Mouse (Mus musculus): ENCODE measurements around the gene Hebp2. TPM values are rescaled to one million over a fixed set of nuclear protein-coding genes. Genes with fewer than 3 reads are reported as not detected.

Gene Hebp2
- polyA plus RNA-seq, 1 experiment: 0.66 TPM

DNA sequence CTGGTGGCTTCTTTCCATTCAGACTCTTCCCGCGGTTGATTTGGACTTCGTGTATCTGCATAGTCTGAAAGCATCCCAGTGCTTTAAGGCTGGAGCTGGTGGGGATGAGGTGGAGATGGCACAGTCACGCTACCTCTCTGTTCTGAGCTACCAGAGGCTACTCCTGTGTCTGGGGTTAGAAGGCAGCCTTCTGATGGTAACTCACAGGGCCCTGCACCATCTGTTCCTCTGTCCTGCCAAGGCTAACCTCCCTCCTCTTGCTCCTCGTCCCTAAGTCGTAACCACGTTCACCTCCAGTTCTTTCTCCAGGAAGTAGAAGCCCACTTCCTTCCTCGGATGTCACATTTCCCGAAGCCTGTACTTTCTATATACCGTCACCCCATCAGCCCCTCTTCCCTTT, 55.9 kb downstream of the Hebp2 start:
- WGBS: 49% methylated on average over 10 of the region's 10 CpGs
- Histone ChIP-seq H3K36me3 (ENCODE audit: control insufficient read depth, insufficient read depth, low read length) (no peaks in the 10 kb centered on the region), H3K27ac (ENCODE audit: control insufficient read depth, insufficient read depth, low read length) (no peak overlapping the region), H3K4me3 (ENCODE audit: control insufficient read depth, insufficient read depth, low read length) (no peak overlapping the region), H3K27me3 (ENCODE audit: control insufficient read depth, insufficient read depth, low read length) (no peaks in the 10 kb centered on the region), H3K4me1 (replicated peaks; ENCODE audit: control insufficient read depth, insufficient read depth, low read length) (peaks cover 5% of the 10 kb centered on the region; the same call in 1 of the 2 replicates)
- no peak for DNase-seq
- TF ChIP-seq POLR2A (IDR thresholded peaks at IDR 0.05; ENCODE audit: control insufficient read depth, extremely low read depth, insufficient read depth, low read length, poor library complexity) (no peak), CTCF (IDR thresholded peaks at IDR 0.05; ENCODE audit: borderline replicate concordance, control insufficient read depth, extremely low read depth, insufficient read depth, low read length, poor library complexity) (no peak)

Other genes starting within 250 kb of the Hebp2 start
- gene Nhsl1, start 227.1 kb downstream of the Hebp2 start, polyA plus RNA-seq (2012; rRNA removed): 15.9 and 18.1 TPM in 2 replicates
- gene Arfgef3, start 197.9 kb upstream of the Hebp2 start, polyA plus RNA-seq (2012; rRNA removed): 0.92 and 1.4 TPM in 2 replicates
- not detected in 2 replicates for gene Gm4922, start 240.7 kb upstream of the Hebp2 start, polyA plus RNA-seq (2012; rRNA removed)

Data from thymus, adult 2 months (tissue).